Mouse (Mus musculus) urinary bladder, postnatal 14 days (tissue): ENCODE results near the gene Mrtfa.

Experiments
- DNase-seq: peaks from one replicate; pipeline ENCODE4 v3.0.0; 2021; ENCODE audit warnings: low spot score

The Mrtfa gene

GRCm38 (mm10) chr15:80989712-80990111 lies 200.8 kb downstream of the Mrtfa start:
- peak; percentile 69 for DNase-seq

GRCm38 (mm10) chr15:80988331-80988730 lies 202.2 kb downstream of the Mrtfa start:
- DNase-seq, result no peak

GRCm38 (mm10) chr15:80983264-80983663 lies 207.3 kb downstream of the Mrtfa start:
- DNase-seq, result no peak

GRCm38 (mm10) chr15:80981176-80981575 lies 209.4 kb downstream of the Mrtfa start:
- DNase-seq, result no peak

- no peak for DNase-seq
These were observed 210.9 kb downstream of the Mrtfa start for GRCm38 (mm10) chr15:80979611-80980010.

- peak; percentile 87 for DNase-seq
These were observed 212.8 kb downstream of the Mrtfa start, which contains the start of gene Sgsm3 for GRCm38 (mm10) chr15:80977620-80978334. Gene Sgsm3 (plus strand): TSS chr15:80977765.

- no peak for DNase-seq
These were observed 214.9 kb downstream of the Mrtfa start for GRCm38 (mm10) chr15:80975666-80976065.

GRCm38 (mm10) chr15:80974311-80974710 lies 216.2 kb downstream of the Mrtfa start:
- DNase-seq, result no peak

- DNase-seq, result no peak
These were observed 221.2 kb downstream of the Mrtfa start for GRCm38 (mm10) chr15:80969371-80969770.
